Mouse (Mus musculus) forelimb bud, embryonic 11.5 days (tissue): ENCODE results near the gene Col1a1.
A peak's percentile ranks its signal among the peaks of the same experiment; 100 is the strongest.

Experiments
- DNase-seq: peaks from one replicate; pipeline ENCODE4 v3.0.0-alpha.2; 2012; ENCODE audit warnings: low read depth, low spot score

The Col1a1 gene

DNA sequence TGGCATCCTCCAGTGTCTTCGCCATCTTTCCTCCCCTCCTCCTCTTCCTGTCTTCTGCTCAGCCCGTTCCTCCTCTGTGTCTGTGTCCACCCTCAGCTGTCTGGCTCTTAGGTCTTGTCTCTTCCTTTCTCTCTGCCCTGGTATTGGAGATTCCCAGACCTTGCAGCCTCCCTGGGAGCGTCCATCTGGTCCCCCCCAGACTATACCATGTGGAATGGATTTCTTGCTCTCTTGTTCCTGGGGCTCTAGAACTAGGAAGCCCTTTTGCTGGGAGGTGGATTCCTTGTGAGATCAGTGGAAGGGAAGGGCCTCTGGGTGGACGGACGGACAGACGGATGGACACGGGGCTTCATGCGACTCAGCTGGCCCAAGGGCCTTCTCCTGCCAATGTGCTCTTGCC is 60.1 kb downstream of the Col1a1 start:
- no peak for DNase-seq

DNA sequence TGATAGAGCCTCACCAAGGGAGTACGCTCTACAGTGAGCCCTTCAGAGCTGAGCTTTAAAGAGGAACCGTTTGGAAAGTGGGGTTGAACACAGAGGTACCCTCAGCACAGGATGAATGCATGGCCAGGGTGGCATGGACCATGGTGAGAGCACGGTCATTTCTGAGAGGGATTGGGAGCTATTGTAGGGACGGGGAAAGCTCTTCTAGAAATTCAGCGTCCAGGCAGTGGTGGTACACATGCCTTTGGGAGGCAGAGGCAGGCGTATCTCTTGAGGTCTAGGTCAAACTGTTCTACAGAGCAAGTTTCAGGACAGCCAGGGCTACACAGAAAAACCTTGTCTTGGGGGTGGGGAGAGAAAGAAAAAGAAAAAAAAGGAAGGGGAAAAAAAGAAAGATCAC is 61.0 kb downstream of the Col1a1 start:
- no peak for DNase-seq

DNA sequence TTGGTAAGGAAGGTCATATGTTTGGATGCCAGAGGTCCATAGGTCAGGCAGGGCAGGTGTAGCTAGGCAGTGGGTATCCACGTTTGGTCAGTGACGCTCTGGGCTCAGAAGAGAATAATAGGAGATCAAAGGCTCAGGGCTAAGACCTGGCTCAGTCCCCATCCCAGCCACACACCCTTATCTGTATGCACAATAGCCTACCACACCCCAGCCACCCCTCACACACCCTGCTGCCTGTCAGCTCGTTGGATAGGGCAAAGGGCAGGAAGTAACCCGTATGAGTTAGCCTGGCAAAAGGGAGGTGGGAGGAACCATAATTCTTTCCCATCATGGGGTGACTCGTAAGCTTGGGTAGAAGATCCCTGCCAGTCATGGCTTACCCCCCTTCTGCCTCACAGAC is 61.6 kb downstream of the Col1a1 start:
- no peak for DNase-seq

DNA sequence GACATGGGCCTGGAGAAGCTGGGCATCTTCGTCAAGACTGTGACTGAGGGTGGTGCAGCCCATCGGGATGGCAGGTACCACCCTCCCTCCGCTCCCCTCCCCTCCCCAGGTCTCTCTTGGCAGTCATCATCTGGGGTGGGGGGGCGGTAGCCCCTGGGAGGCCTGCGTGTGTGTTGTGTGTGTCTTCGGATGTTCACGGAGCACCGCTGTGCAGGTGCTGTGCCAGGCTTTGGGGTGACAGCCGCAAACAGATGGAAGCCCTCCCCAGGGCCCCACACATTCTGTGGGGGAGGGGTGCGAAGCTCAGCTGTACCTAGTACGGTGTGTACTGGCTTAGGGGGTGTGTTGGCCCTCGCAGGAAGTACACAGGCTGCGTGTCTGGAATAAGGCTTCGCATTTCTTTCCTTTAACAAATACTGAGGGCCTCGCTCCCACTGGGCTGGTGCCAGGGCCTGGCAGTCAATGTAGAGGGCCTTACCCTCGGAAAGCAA is 62.1 kb downstream of the Col1a1 start:
- no peak for DNase-seq

DNA sequence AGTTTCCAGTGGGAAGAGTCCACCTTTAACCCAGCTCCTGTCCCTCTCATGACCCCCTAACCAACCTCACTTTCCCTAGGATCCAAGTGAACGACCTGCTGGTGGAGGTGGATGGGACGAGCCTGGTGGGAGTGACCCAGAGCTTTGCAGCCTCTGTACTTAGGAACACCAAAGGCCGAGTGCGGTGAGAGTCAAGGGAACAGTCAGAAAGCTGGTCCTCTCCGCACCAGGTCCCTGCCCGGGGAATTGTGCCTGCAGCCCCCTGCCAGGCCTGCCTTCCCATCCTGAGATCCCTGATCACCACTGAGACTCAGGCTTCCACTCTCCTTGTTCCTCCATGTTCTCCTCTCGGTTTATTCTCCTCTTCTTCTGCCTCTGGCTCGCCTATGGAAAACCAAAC is 64.1 kb downstream of the Col1a1 start:
- no peak for DNase-seq

DNA sequence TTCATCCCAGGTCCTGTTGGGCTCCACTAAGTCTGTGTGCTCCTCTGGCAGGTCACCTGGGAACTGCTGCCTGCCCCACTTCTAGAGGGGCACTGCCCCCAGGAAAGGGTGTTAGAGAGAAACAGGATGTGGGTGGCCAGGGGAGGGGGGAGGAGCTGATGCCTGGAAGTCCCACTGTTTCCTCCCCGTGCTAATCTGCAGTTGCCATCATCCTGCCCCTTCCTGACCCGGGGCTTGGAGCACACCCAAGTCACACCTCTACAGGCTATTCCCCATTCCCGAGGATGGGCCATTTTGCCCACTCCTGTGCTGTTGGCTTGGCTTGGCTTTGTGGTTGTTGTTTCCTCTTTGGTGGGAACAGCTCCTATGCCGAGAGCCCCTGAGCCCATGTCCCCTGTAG is 64.5 kb downstream of the Col1a1 start:
- no peak for DNase-seq

DNA sequence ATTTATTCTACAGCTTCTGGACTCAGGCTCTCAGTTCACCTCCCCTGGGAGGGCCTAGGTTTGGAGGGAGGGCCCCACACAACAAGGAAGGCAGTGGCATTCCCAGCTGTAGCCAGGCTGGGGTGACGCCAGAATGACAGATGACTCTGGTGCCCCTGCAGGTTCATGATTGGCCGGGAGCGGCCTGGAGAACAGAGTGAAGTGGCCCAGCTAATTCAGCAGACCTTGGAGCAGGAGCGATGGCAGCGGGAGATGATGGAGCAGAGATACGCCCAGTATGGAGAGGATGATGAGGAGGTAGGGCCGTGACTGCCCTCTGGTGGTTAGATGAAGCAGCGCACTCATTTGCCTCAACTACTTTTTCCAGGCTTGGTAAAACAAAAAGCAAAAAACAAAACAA is 65.0 kb downstream of the Col1a1 start:
- DNase-seq: peak; percentile 76

DNA sequence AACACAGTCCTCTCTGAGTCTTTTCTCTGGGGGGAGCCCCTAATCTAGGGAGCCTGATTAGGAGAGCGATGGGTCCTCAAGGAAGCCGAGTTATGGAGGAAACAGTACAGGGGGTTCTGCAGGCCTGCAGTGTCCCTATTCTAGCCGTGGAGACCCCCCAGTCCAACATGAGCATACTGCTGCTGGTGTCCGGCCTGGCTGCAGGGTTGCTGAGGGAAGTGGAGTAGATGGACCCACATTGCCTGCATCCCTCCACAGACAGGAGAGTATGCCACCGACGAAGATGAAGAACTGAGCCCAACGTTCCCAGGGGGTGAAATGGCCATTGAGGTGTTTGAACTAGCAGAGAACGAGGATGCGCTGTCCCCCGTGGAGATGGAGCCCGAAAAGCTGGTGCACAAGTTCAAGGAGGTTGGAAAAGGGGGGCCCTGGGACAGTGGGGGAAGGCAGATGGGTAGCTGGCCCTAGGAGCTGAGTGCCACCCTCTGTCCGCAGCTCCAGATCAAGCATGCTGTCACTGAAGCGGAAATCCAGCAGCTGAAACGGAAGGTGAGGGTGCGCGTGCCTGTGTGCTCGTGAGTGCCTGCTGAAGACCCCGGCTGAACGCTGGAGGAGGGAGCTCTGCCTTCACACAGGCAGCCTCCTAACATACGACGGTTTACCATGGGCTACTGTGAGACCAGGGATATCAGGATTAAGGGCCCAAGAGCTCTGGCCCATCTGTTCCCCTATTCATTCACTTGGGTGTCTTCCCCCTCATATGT is 65.7 kb downstream of the Col1a1 start:
- DNase-seq: no peak
